In genomic region chr3:82547908-82548721, GRCm38 (mm10) we compare ENCODE assay signal across 8 mouse cellular contexts. TPM values are rescaled to one million over a fixed set of nuclear protein-coding genes. Genes with fewer than 3 reads are reported as not detected.
A peak's percentile ranks its signal among the peaks of the same experiment; 100 is the strongest.
DNase-seq lines count a peak whose midpoint lies in the region; ATAC-seq lines count a peak whose summit lies in the region.

TSS of gene Npy2r (minus strand) at chr3:82548084.

- peak; percentile 4 to 6 for DNase-seq in cerebellum, adult 18-20 months
- no peak for DNase-seq in cerebellum, adult 9-10 months
- DNase-seq in ovary, postnatal 36 days (ENCODE audit: low spot score), result peak; percentile 18
- DNase-seq in ovary, adult 18-20 months (ENCODE audit: low spot score), result no peak
- DNase-seq in limb, embryonic 10.5 days (ENCODE audit: low spot score), result peak; percentile 61
- peak; percentile 56 for DNase-seq in neural tube, embryonic 11.5 days (ENCODE audit: low spot score)
- DNase-seq in spleen, postnatal 10 days (ENCODE audit: low spot score in 2 of 2), result no peak

- peak within 1 kb of the TSS; percentile 58 for H3K9ac ChIP-seq in heart, embryonic 14.5 days (ENCODE audit: low read length)
- H3K9ac ChIP-seq in neural tube, embryonic 11.5 days (ENCODE audit: low read length), result peak within 1 kb of the TSS; percentile 35

- H3K9me3 ChIP-seq in heart, embryonic 14.5 days (ENCODE audit: control insufficient read depth, low read length), result no peaks in the 10 kb centered on the region
- no peaks in the 10 kb centered on the region for H3K9me3 ChIP-seq in limb, embryonic 10.5 days (replicated peaks)
- H3K9me3 ChIP-seq in neural tube, embryonic 11.5 days (ENCODE audit: control insufficient read depth, low read length), result no peaks in the 10 kb centered on the region

- peak; percentile 35; the same call in 1 of the 2 replicates for ATAC-seq in heart, embryonic 14.5 days (ENCODE audit: insufficient number of reproducible peaks, insufficient read depth, low FRiP score, low read depth)
- peak; percentile 59 for ATAC-seq in neural tube, embryonic 11.5 days (ENCODE audit: insufficient read depth, low FRiP score, low TSS enrichment)

- 1% methylated on average over 32 of the region's 32 CpGs for WGBS in heart, embryonic 14.5 days
- WGBS in limb, embryonic 10.5 days, result under 1% methylated on average over 32 of the region's 32 CpGs
- WGBS in neural tube, embryonic 11.5 days, result under 1% methylated on average over 30 of the region's 32 CpGs

- peaks cover 9% of the 10 kb centered on the region for H3K27me3 ChIP-seq in heart, embryonic 14.5 days (ENCODE audit: control insufficient read depth, insufficient read depth, low read length)
- H3K27me3 ChIP-seq in limb, embryonic 10.5 days (ENCODE audit: low read depth, poor library complexity, severe bottlenecking), result peaks cover 32% of the 10 kb centered on the region
- peaks cover 17% of the 10 kb centered on the region; the same call in 1 of the 2 replicates for H3K27me3 ChIP-seq in neural tube, embryonic 11.5 days (ENCODE audit: control insufficient read depth, insufficient read depth, low read length)

- peaks cover 0 to 2% of the 10 kb centered on the region in 2 experiments; a peak in 1 of 4 replicates for H3K4me1 ChIP-seq in heart, embryonic 14.5 days (ENCODE audit: control insufficient read depth in 2 of 2, insufficient read depth in 2 of 2, low read length in 2 of 2)
- H3K4me1 ChIP-seq in limb, embryonic 10.5 days, result peaks cover 11% of the 10 kb centered on the region
- H3K4me1 ChIP-seq in neural tube, embryonic 11.5 days (ENCODE audit: control insufficient read depth, insufficient read depth, low read length), result no peaks in the 10 kb centered on the region; the same call in 1 of the 2 replicates

- peak within 1 kb of the TSS; percentile 98 for H3K4me2 ChIP-seq in heart, embryonic 14.5 days (ENCODE audit: low read length)
- peak within 1 kb of the TSS; percentile 89 for H3K4me2 ChIP-seq in neural tube, embryonic 11.5 days (ENCODE audit: low read depth)

- H3K36me3 ChIP-seq in heart, embryonic 14.5 days (ENCODE audit: control insufficient read depth, insufficient read depth, low read length), result no peaks in the 10 kb centered on the region
- no peaks in the 10 kb centered on the region for H3K36me3 ChIP-seq in limb, embryonic 10.5 days
- H3K36me3 ChIP-seq in neural tube, embryonic 11.5 days (ENCODE audit: control insufficient read depth, insufficient read depth, low read length), result no peaks in the 10 kb centered on the region

- H3K27ac ChIP-seq in heart, embryonic 14.5 days (replicated peaks in 1 of 2; ENCODE audit: control insufficient read depth in 1 of 2, insufficient read depth in 1 of 2, low read depth in 2 of 2, low read length in 2 of 2), result no peak within 1 kb of the TSS
- H3K27ac ChIP-seq in limb, embryonic 10.5 days, result no peak within 1 kb of the TSS
- no peak within 1 kb of the TSS for H3K27ac ChIP-seq in neural tube, embryonic 11.5 days (ENCODE audit: low read depth, low read length)

- H3K4me3 ChIP-seq in heart, embryonic 14.5 days (ENCODE audit: control insufficient read depth in 1 of 2, insufficient read depth in 1 of 2, low read depth in 1 of 2, low read length in 2 of 2), result peak within 1 kb of the TSS; percentile 52 to 60
- peak within 1 kb of the TSS; percentile 54 for H3K4me3 ChIP-seq in limb, embryonic 10.5 days
- H3K4me3 ChIP-seq in neural tube, embryonic 11.5 days (ENCODE audit: low read depth, low read length), result peak within 1 kb of the TSS; percentile 28

RNA-seq across cellular contexts. Expression of gene Npy2r, which starts in this region (rescaled TPM):
- 0.19 TPM in 1 of 2 replicates, not detected in the other for polyA plus RNA-seq in heart, embryonic 14.5 days (2014; fragmentation: Nextera tagmentation; extraction: Ambion mirVana)
- polyA plus RNA-seq in limb, embryonic 10.5 days (2016; fragmentation: Nextera tagmentation; extraction: Ambion mirVana), result 0.09 TPM in 1 of 2 replicates, not detected in the other
- 0.14 and 0.28 TPM in 2 replicates for polyA plus RNA-seq in neural tube, embryonic 11.5 days (2014; fragmentation: Nextera tagmentation; extraction: Ambion mirVana)

Comparison
In these comparisons a context has a peak if more than half of its experiments do, and no peak if none do; other contexts are left out.
1. DNase-seq: peak in cerebellum, adult 18-20 months (2 of 2) and ovary, postnatal 36 days (single experiment); none in cerebellum, adult 9-10 months (single experiment), ovary, adult 18-20 months (single experiment) and spleen, postnatal 10 days (0 of 2).
2. Peak in ATAC-seq, H3K4me3 ChIP-seq, H3K9ac ChIP-seq and H3K4me2 ChIP-seq in heart, embryonic 14.5 days; RNA of the gene not detected or under 1 TPM.
3. Peak in DNase-seq and H3K4me3 ChIP-seq in limb, embryonic 10.5 days; RNA of the gene not detected or under 1 TPM.
4. Peak in DNase-seq, ATAC-seq, H3K4me3 ChIP-seq, H3K9ac ChIP-seq and H3K4me2 ChIP-seq in neural tube, embryonic 11.5 days; RNA of the gene not detected or under 1 TPM.
5. Peak in every context shown above with its lines, with median percentiles within 50 percentile points of each other: H3K4me3 ChIP-seq.